Mouse (Mus musculus): ENCODE data around the gene Psg28. TPM values are rescaled to one million over a fixed set of nuclear protein-coding genes. Genes with fewer than 3 reads are reported as not detected.

Psg28 gene
- polyA plus RNA-seq (2014; fragmentation: Illumina TruSeq; extraction: RNeasy Lipid Tissue Mini Kit (QIAGEN cat#74804); ENCODE audit: low read depth, low replicate concordance), result not detected

GRCm38 (mm10) chr7:18431941-18432340 lies at the start of gene Psg28:
TSS of gene Psg28 (minus strand) at chr7:18432041.

Other genes with a start within 250 kb of the Psg28 start
- gene Mill1, start 186.7 kb downstream of the Psg28 start, polyA plus RNA-seq (2014; fragmentation: Illumina TruSeq; extraction: RNeasy Lipid Tissue Mini Kit (QIAGEN cat#74804); ENCODE audit: low read depth, low replicate concordance), result not detected
- gene Psg18, start 77.0 kb downstream of the Psg28 start, polyA plus RNA-seq (2014; fragmentation: Illumina TruSeq; extraction: RNeasy Lipid Tissue Mini Kit (QIAGEN cat#74804); ENCODE audit: low read depth, low replicate concordance), result not detected
- gene Psg26, start 52.1 kb upstream of the Psg28 start, polyA plus RNA-seq (2014; fragmentation: Illumina TruSeq; extraction: RNeasy Lipid Tissue Mini Kit (QIAGEN cat#74804); ENCODE audit: low read depth, low replicate concordance), result not detected
- not detected for gene Psg25, start 100.2 kb upstream of the Psg28 start, polyA plus RNA-seq (2014; fragmentation: Illumina TruSeq; extraction: RNeasy Lipid Tissue Mini Kit (QIAGEN cat#74804); ENCODE audit: low read depth, low replicate concordance)
- gene Psg27, start 135.3 kb upstream of the Psg28 start, polyA plus RNA-seq (2014; fragmentation: Illumina TruSeq; extraction: RNeasy Lipid Tissue Mini Kit (QIAGEN cat#74804); ENCODE audit: low read depth, low replicate concordance), result not detected
- gene Psg23, start 184.5 kb upstream of the Psg28 start, polyA plus RNA-seq (2014; fragmentation: Illumina TruSeq; extraction: RNeasy Lipid Tissue Mini Kit (QIAGEN cat#74804); ENCODE audit: low read depth, low replicate concordance), result not detected
- gene Psg21, start 224.7 kb upstream of the Psg28 start, polyA plus RNA-seq (2014; fragmentation: Illumina TruSeq; extraction: RNeasy Lipid Tissue Mini Kit (QIAGEN cat#74804); ENCODE audit: low read depth, low replicate concordance), result not detected